Mouse (Mus musculus) CH12F3 (cell line): ENCODE measurements around the gene Zfp619.
"Not testable (repeated sequence)": the region's sequence is repeated elsewhere in the genome, so short reads cannot be mapped to it uniquely, and the experiment has no call there.

Experiments used
- in situ Hi-C: fragments of 300-500 bp; cut with MboI; formaldehyde crosslinking; loops from 2 replicates; pipeline ENCODE4 v1.14.3; 2020; ENCODE audit warnings: low sequenced_read_pairs

Zfp619 gene

GRCm38 (mm10) chr7:39517616-39518177 is at the start of gene Zfp619:
TSS of gene Zfp619 (plus strand) at chr7:39517766.
- in situ Hi-C loops, result no loop called here

DNA sequence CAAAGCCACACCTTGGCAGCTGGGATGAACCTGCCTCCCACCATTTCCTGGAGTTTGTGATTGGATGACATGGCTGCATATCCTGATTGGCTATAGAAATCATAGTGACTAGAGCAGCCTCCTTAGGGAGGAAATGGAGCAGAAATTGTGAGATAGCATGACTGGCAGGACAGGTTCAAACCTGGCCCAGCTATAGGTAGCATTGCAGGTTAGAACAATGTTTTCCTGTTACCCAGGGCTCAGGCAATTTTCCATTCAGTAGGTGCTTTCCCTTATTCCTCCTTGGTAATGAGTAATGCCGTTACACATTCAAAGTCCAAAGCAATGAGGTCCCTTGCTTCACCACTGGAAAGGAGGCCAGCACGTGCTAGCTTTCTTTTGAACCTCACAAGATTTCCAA is 38.6 kb upstream of the Zfp619 start:
- in situ Hi-C loops, result no loop called here

DNA sequence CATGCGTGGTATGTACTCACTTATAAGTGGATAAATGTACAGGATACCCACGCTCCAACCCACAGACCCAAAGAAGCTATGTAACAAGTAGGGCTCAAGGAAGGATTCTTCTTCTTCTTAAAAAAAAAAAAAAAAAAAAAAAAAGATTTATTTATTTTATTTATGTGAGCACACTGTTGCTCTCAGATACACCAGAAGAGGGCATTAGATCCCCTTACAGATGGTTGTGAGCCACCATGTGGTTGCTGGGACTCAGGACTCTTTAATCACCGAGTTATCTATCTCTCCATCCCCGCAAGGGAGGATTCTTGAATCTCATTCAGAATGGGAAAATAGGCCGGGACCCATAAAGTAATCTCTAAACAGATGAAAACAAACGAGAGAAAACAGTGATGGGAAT is 33.2 kb upstream of the Zfp619 start:
- in situ Hi-C loops, result no loop called here

GRCm38 (mm10) chr7:39487159-39487853 is 30.3 kb upstream of the Zfp619 start:
- in situ Hi-C loops, result no loop called here

GRCm38 (mm10) chr7:39487854-39488205 is 29.7 kb upstream of the Zfp619 start:
- in situ Hi-C loops, result no loop called here

- in situ Hi-C loops, result no loop called here
These were observed 22.9 kb upstream of the Zfp619 start for GRCm38 (mm10) chr7:39494646-39495045.

- in situ Hi-C loops, result no loop called here
These were observed 13.5 kb upstream of the Zfp619 start for GRCm38 (mm10) chr7:39504100-39504499.

DNA sequence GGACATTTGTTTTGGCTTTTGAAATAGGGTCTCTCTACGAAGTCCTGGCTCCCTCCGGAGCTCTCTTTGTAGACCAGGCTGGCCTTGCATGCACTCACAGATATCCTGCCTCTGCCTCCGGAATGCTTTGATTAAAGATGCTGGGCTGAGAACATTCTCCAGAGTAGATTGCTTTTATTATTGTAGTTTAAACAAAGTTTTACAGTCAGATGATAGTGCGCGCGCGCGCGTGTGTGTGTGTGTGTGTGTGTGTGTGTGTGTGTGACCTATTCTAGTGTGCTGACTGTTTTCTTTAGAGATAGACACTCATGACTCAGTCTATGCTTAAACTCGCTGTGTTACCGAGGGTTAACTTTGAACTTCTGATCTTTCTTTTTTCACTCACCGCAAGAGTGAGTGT is 796 bp downstream of the Zfp619 start:
- in situ Hi-C loops, result no loop called here

- in situ Hi-C loops, result no loop called here
These were observed 6.3 kb downstream of the Zfp619 start for GRCm38 (mm10) chr7:39523703-39524424.

- in situ Hi-C loops, result no loop called here
These were observed 25.6 kb downstream of the Zfp619 start for GRCm38 (mm10) chr7:39543151-39543550.

GRCm38 (mm10) chr7:39544242-39545111 is 26.9 kb downstream of the Zfp619 start:
- in situ Hi-C loops, result no loop called here

- in situ Hi-C loops, result no loop called here
These were observed 27.6 kb downstream of the Zfp619 start for GRCm38 (mm10) chr7:39545134-39545533.

DNA sequence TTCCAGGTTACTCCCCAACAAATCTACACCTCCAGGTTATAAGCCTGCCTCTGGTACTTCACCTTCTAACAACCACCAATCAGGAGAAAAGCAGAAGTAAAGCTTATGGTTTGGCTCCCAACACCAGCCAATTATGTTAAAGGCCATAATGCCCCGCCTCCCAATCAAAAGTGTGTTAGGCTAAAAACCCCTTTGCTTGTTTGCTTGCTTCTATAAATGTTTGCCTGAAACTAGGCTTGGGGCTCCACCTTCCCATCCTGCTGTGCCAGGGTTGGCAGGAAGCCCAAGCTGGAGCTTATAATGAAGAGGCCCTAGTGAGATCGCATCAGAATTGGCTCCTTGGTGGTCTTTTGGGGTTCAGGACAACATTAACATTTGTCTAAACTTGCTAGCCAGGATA is 31.8 kb downstream of the Zfp619 start:
- in situ Hi-C loops, result no loop called here

- in situ Hi-C loops, result no loop called here
These were observed 34.7 kb downstream of the Zfp619 start for GRCm38 (mm10) chr7:39551976-39552891.

GRCm38 (mm10) chr7:39552993-39553392 is 35.4 kb downstream of the Zfp619 start:
- in situ Hi-C loops, result no loop called here

GRCm38 (mm10) chr7:39553871-39554270 is 36.3 kb downstream of the Zfp619 start:
- in situ Hi-C loops, result no loop called here

DNA sequence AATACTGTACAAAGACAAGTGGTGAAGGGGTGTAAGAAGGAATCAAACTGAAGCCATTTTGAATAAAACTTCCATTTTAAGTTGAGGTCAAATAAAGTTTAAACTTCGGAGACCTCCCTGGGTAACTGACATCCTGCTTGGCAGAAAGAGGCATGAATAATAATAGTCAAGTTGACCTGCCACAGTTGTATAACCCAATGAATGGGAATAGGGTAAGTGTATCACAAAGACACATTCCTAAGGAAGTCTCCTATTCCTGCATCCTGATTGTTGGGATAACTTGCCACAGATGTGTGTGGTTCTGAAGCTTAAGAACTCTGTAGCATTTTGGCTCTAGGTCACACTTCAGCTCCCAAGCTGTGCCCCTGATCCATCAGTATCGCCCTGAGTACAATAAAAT is 62.5 kb downstream of the Zfp619 start:
- in situ Hi-C loops, result no loop called here

- in situ Hi-C loops, result no loop called here
These were observed 63.0 kb downstream of the Zfp619 start for GRCm38 (mm10) chr7:39580601-39581000.

- in situ Hi-C loops, result not testable (repeated sequence)
These were observed 69.3 kb downstream of the Zfp619 start for GRCm38 (mm10) chr7:39586834-39587233.

GRCm38 (mm10) chr7:39588037-39588436 is 70.5 kb downstream of the Zfp619 start:
- in situ Hi-C loops, result no loop called here
